Mouse (Mus musculus): ENCODE measurements around the gene Cryzl2. TPM values are rescaled to one million over a fixed set of nuclear protein-coding genes. Genes with fewer than 3 reads are reported as not detected.

The Cryzl2 gene
- total and polyA plus RNA-seq, 3 experiments = 0.04 to 0.12 TPM; not detected in 1

- H3K4me1 ChIP-seq (ENCODE audit: control insufficient read depth in 1 of 2, insufficient read depth in 2 of 2, low read length in 2 of 2) = no peaks in the 10 kb centered on the region; a peak in 1 of 4 replicates
- no peak overlapping the region for H3K4me3 ChIP-seq (ENCODE audit: control insufficient read depth in 1 of 2, insufficient read depth in 1 of 2, low read depth in 2 of 2, low read length in 2 of 2)
- no peak overlapping the region for H3K9ac ChIP-seq (ENCODE audit: control insufficient read depth, low read depth, low read length, poor library complexity, severe bottlenecking)
- no peaks in the 10 kb centered on the region for H3K27me3 ChIP-seq (ENCODE audit: control insufficient read depth in 1 of 2, insufficient read depth in 2 of 2, low read length in 2 of 2)
- peaks cover 0 to 2% of the 10 kb centered on the region in 2 experiments; a peak in 1 of 4 replicates for H3K36me3 ChIP-seq (ENCODE audit: control insufficient read depth in 1 of 2, insufficient read depth in 2 of 2, low read length in 2 of 2)
- H3K27ac ChIP-seq (ENCODE audit: control insufficient read depth, low read depth, low read length) = no peak overlapping the region
- no peaks in the 10 kb centered on the region for H3K9me3 ChIP-seq (replicated peaks; ENCODE audit: insufficient read depth, low read length)
- DNase-seq (ENCODE audit: low read depth, low spot score) = no peak
- no peaks in the 10 kb centered on the region for H3K79me2 ChIP-seq (ENCODE audit: control insufficient read depth, insufficient read depth, low read length, poor library complexity)
- no peak for TF ChIP-seq HCFC1 (IDR thresholded peaks at IDR 0.05; ENCODE audit: low read depth, low read length)
- TF ChIP-seq BHLHE40 (IDR thresholded peaks at IDR 0.05; ENCODE audit: borderline replicate concordance, low read depth, low read length) = no peak
Observed at GRCm38 (mm10) chr1:157506995-157507595, 48.7 kb downstream of the Cryzl2 start.

- H3K9me3 ChIP-seq (replicated peaks; ENCODE audit: insufficient read depth, low read length) = no peaks in the 10 kb centered on the region
- H3K4me1 ChIP-seq (ENCODE audit: control insufficient read depth in 1 of 2, insufficient read depth in 2 of 2, low read length in 2 of 2) = peaks cover 0 to 2% of the 10 kb centered on the region in 2 experiments; a peak in 2 of 4 replicates
- TF ChIP-seq TAL1 (IDR thresholded peaks at IDR 0.05; ENCODE audit: low read length) = no peak
- no peak for TF ChIP-seq USF2 (IDR thresholded peaks at IDR 0.05; ENCODE audit: borderline replicate concordance in 1 of 2, insufficient read depth in 1 of 2, low read depth in 1 of 2, low read length in 2 of 2)
- no peak for TF ChIP-seq ZC3H11A (IDR thresholded peaks at IDR 0.05; ENCODE audit: low read depth, low read length)
- TF ChIP-seq ZKSCAN1 (IDR thresholded peaks at IDR 0.05; ENCODE audit: low read depth, low read length) = no peak
- TF ChIP-seq TBP (IDR thresholded peaks at IDR 0.05; ENCODE audit: low read depth, low read length) = no peak
- TF ChIP-seq RAD21 (IDR thresholded peaks at IDR 0.05; ENCODE audit: low read depth, low read length) = no peak
- no peak for TF ChIP-seq EP300 (IDR thresholded peaks at IDR 0.05; ENCODE audit: low read depth in 1 of 2, low read length in 2 of 2)
- no peak for TF ChIP-seq SMC3 (IDR thresholded peaks at IDR 0.05; ENCODE audit: low read depth, low read length)
- no peak for TF ChIP-seq ELF1 (IDR thresholded peaks at IDR 0.05; ENCODE audit: low read depth, low read length)
- TF ChIP-seq NELFE (IDR thresholded peaks at IDR 0.05; ENCODE audit: low read depth, low read length) = no peak
- no peak for TF ChIP-seq POLR2AphosphoS2 (IDR thresholded peaks at IDR 0.05; ENCODE audit: low read length)
- TF ChIP-seq ETS1 (IDR thresholded peaks at IDR 0.05; ENCODE audit: low read depth, low read length) = no peak
- no peak overlapping the region for H3K27ac ChIP-seq (ENCODE audit: control insufficient read depth, low read depth, low read length)
- no peaks in the 10 kb centered on the region for H3K27me3 ChIP-seq (ENCODE audit: control insufficient read depth in 1 of 2, insufficient read depth in 2 of 2, low read length in 2 of 2)
- H3K36me3 ChIP-seq (ENCODE audit: control insufficient read depth in 1 of 2, insufficient read depth in 2 of 2, low read length in 2 of 2) = peaks cover 0 to 2% of the 10 kb centered on the region in 2 experiments; a peak in 1 of 4 replicates
- no peak overlapping the region for H3K4me3 ChIP-seq (ENCODE audit: control insufficient read depth in 1 of 2, insufficient read depth in 1 of 2, low read depth in 2 of 2, low read length in 2 of 2)
- no peaks in the 10 kb centered on the region for H3K79me2 ChIP-seq (ENCODE audit: control insufficient read depth, insufficient read depth, low read length, poor library complexity)
- no peak overlapping the region for H3K9ac ChIP-seq (ENCODE audit: control insufficient read depth, low read depth, low read length, poor library complexity, severe bottlenecking)
- no peak for DNase-seq (ENCODE audit: low read depth, low spot score)
Observed at GRCm38 (mm10) chr1:157507814-157508213, 49.4 kb downstream of the Cryzl2 start.

Data from MEL (cell line).